Comparison of ENCODE assay signal across 8 mouse cellular contexts in genomic region chr5:125179007-125179734, GRCm38 (mm10). TPM values are rescaled to one million over a fixed set of nuclear protein-coding genes. Genes with fewer than 3 reads are reported as not detected.
DNase-seq lines count a peak whose midpoint lies in the region; ATAC-seq and TF ChIP-seq lines count a peak whose summit lies in the region.

Gene Ncor2 (minus strand): TSS chr5:125179219.

- no peak for TF ChIP-seq POLR2A in ES-Bruce4 (IDR thresholded peaks at IDR 0.05; ENCODE audit: insufficient read depth, low read length)

- H3K27ac ChIP-seq in ES-Bruce4 (ENCODE audit: insufficient read depth, low read length) = no peak within 1 kb of the TSS
- H3K27ac ChIP-seq in forebrain, embryonic 14.5 days (ENCODE audit: low read depth, low read length) = peak within 1 kb of the TSS; percentile 95
- H3K27ac ChIP-seq in neural tube, embryonic 15.5 days (replicated peaks) = peak within 1 kb of the TSS; percentile 92

- DNase-seq in c-Kit-positive CD71-positive TER-119-positive erythroid progenitor cells, embryonic 14.5 days (ENCODE audit: low spot score) = peak; percentile 63
- peak; percentile 95 for DNase-seq in forebrain, embryonic 14.5 days (ENCODE audit: low spot score)
- DNase-seq in heart, postnatal 10 days = peak; percentile 82 to 85
- no peak for DNase-seq in large intestine, adult 2 months (ENCODE audit: low read depth, low spot score)
- DNase-seq in lung, adult 18-20 months = peak; percentile 73
- peak; percentile 52 to 56 for DNase-seq in thymus, adult 18-20 months

- intact Hi-C loops in heart, postnatal 10 days (cut with DNase I) = loop anchor here (2.0 to 5.0 kb wide), 3 partner anchors 24 to 88 kb away; no protein-coding TSS in a partner anchor

- WGBS in forebrain, embryonic 14.5 days = under 1% methylated on average over 48 of the region's 87 CpGs
- under 1% methylated on average over 87 of the region's 87 CpGs for WGBS in large intestine, adult 2 months
- WGBS in neural tube, embryonic 15.5 days = under 1% methylated on average over 66 of the region's 87 CpGs

- H3K36me3 ChIP-seq in ES-Bruce4 (ENCODE audit: control insufficient read depth, insufficient read depth, low read length, poor library complexity, severe bottlenecking) = no peaks in the 10 kb centered on the region
- no peaks in the 10 kb centered on the region for H3K36me3 ChIP-seq in forebrain, embryonic 14.5 days (ENCODE audit: control insufficient read depth, insufficient read depth, low read length)
- H3K36me3 ChIP-seq in neural tube, embryonic 15.5 days = no peaks in the 10 kb centered on the region

- no peak for TF ChIP-seq EP300 in ES-Bruce4 (IDR thresholded peaks at IDR 0.05; ENCODE audit: insufficient read depth, low read depth, low read length)

- H3K27me3 ChIP-seq in ES-Bruce4 (ENCODE audit: control insufficient read depth, insufficient read depth, low read length, poor library complexity, severe bottlenecking) = no peaks in the 10 kb centered on the region
- H3K27me3 ChIP-seq in forebrain, embryonic 14.5 days (replicated peaks; ENCODE audit: control insufficient read depth, insufficient read depth, low read length) = no peaks in the 10 kb centered on the region
- H3K27me3 ChIP-seq in neural tube, embryonic 15.5 days (replicated peaks) = no peaks in the 10 kb centered on the region

- H3K4me2 ChIP-seq in forebrain, embryonic 14.5 days (ENCODE audit: low read length) = peak within 1 kb of the TSS; percentile 71
- H3K4me2 ChIP-seq in neural tube, embryonic 15.5 days = peak within 1 kb of the TSS; percentile 82

- peak; percentile 85 for ATAC-seq in forebrain, embryonic 14.5 days
- ATAC-seq in neural tube, embryonic 15.5 days (ENCODE audit: low FRiP score) = peak; percentile 81

- H3K9ac ChIP-seq in ES-Bruce4 (ENCODE audit: low read depth, poor library complexity, severe bottlenecking) = peak within 1 kb of the TSS; percentile 90
- peak within 1 kb of the TSS; percentile 91 for H3K9ac ChIP-seq in forebrain, embryonic 14.5 days (ENCODE audit: low read length)
- H3K9ac ChIP-seq in neural tube, embryonic 15.5 days (replicated peaks) = peak within 1 kb of the TSS; percentile 87

- H3K9me3 ChIP-seq in ES-Bruce4 (replicated peaks; ENCODE audit: control insufficient read depth, insufficient read depth, low read length, poor library complexity, severe bottlenecking) = no peaks in the 10 kb centered on the region
- H3K9me3 ChIP-seq in forebrain, embryonic 14.5 days (replicated peaks; ENCODE audit: control insufficient read depth, low read length) = no peaks in the 10 kb centered on the region
- H3K9me3 ChIP-seq in neural tube, embryonic 15.5 days (replicated peaks) = no peaks in the 10 kb centered on the region

- no peak for TF ChIP-seq CTCF in ES-Bruce4 (IDR thresholded peaks at IDR 0.05; ENCODE audit: low read depth, low read length)

- peaks cover 6% of the 10 kb centered on the region for H3K4me1 ChIP-seq in ES-Bruce4 (ENCODE audit: control insufficient read depth, insufficient read depth, low read length)
- H3K4me1 ChIP-seq in forebrain, embryonic 14.5 days (ENCODE audit: control insufficient read depth, insufficient read depth, low read length) = peaks cover 35% of the 10 kb centered on the region
- H3K4me1 ChIP-seq in neural tube, embryonic 15.5 days = peaks cover 54% of the 10 kb centered on the region

- peak within 1 kb of the TSS; percentile 85 for H3K4me3 ChIP-seq in ES-Bruce4 (ENCODE audit: low read depth, low read length)
- H3K4me3 ChIP-seq in forebrain, embryonic 14.5 days (ENCODE audit: low read depth, low read length) = peak within 1 kb of the TSS; percentile 93
- H3K4me3 ChIP-seq in neural tube, embryonic 15.5 days (replicated peaks) = peak within 1 kb of the TSS; percentile 90

RNA-seq across cellular contexts. Expression of gene Ncor2, which starts in this region (rescaled TPM):
- polyA plus RNA-seq in ES-Bruce4 (2011; ENCODE audit: insufficient read depth, insufficient read length, low read depth, missing spikeins) = 57.5 and 62.9 TPM in 2 replicates
- 15.1 and 22.3 TPM in 2 replicates for polyA plus RNA-seq in forebrain, embryonic 14.5 days (2014; fragmentation: Nextera tagmentation; extraction: Ambion mirVana)
- total RNA-seq in heart, postnatal 10 days (2021) = 100 to 1,000 TPM; 112 to 125 TPM
- 20.9 and 22.8 TPM in 2 replicates for polyA plus RNA-seq in large intestine, adult 2 months (2012; rRNA removed)
- 24.2 and 28.5 TPM in 2 replicates for polyA plus RNA-seq in neural tube, embryonic 15.5 days (2015; fragmentation: Nextera tagmentation; extraction: Ambion mirVana)
